Mouse (Mus musculus) c-Kit-positive CD71-negative TER-119-negative erythroid progenitor cells, embryonic 14.5 days (primary cell): Measurements from ENCODE around the gene Sulf2.

Source experiments
- DNase-seq: peaks from one replicate; pipeline ENCODE4 v3.0.0-alpha.2; 2013; ENCODE audit warnings: low read depth

The Sulf2 gene

DNA sequence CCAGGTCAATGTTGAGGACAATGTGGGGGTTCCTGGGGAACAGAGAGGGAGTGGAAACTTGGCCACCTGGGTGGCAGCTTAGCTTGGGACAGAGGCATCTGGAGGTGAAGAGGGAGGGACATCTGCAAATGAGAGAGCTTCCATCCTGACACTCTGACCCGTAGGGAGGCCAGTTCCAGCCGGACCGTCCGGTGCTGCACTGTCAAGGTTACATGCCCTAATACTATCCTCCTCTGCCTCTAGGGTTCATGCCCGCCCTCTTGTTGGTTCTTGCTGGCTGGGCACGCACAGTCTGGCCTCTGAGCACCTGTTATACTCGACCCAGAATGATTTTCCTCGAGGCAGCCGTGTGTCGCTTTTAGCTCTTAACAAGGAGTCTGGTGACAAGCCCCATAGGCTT, 69.7 kb downstream of the Sulf2 start:
- DNase-seq, result no peak

DNA sequence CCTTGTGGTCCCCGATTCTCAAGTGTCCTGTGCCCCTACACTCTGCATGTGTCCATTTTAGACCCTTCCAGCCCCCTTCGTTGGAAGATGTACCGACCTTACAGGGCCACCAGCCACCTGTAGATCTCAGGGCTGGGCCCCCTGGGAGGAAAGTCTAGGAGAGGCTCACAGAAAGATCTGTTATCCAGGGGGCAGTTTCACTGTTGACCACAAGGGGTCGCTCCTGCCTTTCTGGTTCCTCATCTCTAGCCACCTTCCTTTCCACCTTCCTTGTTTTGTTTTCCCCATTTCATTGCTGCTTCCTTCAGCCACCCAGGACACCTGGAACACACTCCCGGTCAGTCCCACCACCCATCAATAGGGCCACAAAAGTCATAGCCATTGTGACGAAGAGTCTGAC, 70.5 kb downstream of the Sulf2 start:
- peak; percentile 50 for DNase-seq

DNA sequence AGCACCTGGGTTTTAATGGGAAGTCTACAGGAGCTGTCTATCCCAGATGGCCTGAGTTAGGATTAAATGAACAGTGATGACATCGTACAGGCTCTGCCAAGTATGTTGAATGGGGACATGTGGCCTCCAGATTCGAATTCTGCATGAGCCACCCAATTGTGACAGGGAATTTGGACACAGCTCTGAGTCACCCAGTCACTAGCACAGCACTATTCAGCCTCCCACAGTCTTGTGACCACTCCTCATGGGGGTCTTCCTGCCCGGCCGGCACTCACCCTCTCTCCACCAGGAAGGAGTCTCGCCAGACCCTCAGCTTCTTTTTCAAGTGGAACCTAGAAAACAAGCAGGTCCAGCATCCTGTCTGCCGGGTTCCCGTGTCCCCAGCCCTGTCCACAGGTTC, 71.4 kb downstream of the Sulf2 start:
- no peak for DNase-seq

DNA sequence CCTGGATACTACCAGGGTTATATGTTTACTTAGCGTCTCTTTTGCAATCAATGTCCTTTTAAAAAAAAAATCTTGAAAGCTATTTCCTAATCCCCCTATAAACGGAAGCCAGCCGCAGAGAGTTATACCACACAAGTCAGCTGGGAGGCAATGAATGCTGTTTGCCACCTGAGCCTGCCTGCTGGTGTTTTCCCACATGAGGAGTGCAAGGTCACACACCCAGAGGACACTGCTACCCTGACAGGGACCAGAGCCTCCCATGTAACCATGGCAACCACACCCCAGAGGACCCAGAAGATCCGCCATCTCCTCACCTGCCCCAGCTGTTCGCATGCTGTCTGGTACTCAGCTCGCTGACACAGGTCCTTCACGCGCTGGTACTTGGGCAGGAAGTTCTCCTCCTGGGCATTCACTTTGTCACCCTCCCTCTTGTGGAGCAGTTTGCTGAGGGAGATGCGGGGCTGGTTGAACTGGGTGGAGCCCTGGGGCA, 71.9 kb downstream of the Sulf2 start:
- DNase-seq, result no peak

DNA sequence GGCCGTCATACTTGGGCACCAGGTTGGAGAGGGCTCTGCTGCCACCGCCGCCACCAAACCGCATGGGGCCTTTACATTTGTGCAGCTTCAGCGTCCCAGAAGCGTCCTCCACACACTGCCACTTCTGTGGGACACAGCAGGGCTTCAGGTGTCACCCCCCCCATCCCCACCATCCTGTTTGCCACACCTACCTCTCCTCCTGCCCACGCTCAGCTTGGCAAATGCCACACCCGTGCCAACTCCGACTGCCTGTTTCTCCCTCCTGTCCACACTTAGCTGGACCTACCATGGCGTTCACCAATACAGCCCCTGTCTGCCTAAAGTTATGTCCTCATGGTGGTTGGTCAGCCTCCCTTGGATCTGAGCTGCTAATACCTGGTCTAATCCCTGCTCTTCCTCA, 72.8 kb downstream of the Sulf2 start:
- DNase-seq, result no peak

DNA sequence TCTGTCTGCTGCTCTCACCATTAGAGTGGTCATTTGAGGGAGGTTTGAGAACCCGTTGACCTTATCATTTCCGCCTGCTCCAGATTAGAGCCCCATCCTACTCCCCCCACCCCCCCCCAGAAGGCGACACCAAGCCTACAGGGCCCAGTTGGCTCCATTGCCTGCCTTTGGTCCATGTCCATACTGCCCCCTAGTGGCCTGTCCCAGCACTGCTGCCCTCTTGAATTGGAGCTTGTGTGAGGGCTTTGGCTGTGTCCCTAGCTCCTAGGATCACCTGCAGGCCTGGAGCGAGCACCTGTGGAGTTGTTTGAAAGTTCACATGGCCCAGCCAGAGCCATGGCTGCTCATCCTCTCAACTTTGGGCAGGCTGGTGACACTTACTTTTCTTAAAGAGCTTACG, 73.3 kb downstream of the Sulf2 start:
- DNase-seq, result peak; percentile 75

DNA sequence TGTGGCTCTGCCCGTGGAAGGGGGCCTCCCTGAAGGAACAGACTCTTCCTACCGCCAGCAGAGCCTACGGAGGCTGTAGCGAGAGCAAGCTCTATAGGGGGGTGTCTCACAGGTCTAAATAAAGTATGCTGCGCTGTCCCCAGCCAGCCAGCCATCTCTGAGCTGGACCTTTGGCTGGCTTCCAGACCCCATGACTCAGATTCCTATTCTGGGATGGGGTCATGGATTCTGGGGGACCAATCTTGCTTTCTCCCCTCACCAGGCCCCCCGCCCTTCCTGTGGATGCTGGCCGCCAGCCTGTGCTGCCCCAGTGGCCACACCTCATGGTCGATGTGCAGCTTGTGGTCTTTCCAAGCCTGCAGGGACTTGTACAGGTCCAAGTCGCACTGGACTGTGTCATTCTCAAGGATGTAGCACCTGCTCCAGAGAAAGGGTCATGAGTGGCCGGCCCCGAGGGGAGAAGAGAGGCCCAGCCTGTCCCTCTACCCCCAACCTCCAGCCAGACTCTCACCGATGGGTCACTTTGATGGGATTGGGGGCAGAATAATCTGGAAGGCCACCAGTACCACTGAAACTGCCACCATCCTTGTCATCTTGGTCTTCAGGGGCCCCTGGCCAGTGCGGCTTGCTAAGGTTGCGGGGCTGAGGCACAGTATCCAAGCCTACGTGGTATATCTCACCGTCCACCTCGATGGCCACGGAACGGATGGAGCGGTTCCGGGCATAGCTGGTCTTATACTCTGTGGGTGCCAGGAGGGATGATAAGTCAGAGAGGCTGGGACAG, 74.3 kb downstream of the Sulf2 start:
- DNase-seq, result no peak

DNA sequence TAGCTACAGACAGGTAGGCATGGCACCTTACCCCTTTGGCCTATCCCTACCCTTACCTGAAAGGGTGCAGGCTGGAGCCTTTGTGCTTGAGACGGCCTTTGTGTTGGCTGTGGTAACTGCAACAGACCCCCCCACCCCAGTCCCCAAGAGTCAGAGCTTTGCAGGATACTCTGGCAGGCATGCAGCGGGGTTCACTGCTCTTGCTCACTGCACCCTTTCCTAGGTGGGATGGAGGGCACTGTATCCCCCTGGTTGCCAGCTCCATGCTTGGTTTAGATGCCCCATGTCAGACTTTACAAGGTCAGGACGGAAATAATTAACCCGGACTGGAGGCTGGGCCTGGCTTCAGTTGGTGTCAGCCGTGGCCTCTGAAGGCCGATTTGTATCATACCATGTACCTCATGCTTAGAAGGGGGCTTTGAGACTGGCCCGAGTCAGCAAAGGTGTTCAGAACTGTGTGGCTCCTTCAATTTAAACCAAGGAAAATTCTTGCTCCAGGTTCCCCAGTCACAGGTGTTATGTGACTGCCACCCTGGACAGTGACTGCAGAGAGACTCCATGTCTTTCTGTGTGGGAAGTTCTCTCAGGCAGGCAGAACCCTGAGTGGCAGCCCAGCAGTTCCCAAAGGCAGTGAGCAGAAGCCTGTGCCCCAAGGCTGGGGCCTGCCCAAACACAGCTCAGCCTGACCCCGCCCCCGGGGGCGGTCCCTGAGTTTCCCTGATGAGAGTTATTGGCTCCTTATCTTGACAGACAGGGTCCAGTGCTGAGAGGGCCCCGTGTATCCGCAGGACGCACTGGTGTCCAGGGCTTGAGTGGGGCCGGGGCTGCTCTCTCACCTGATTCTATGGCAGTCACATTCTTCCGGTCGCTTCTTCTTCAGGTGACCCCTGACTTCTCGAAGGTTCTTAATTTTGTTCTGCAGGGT, 75.2 kb downstream of the Sulf2 start:
- DNase-seq, result peak; percentile 65

DNA sequence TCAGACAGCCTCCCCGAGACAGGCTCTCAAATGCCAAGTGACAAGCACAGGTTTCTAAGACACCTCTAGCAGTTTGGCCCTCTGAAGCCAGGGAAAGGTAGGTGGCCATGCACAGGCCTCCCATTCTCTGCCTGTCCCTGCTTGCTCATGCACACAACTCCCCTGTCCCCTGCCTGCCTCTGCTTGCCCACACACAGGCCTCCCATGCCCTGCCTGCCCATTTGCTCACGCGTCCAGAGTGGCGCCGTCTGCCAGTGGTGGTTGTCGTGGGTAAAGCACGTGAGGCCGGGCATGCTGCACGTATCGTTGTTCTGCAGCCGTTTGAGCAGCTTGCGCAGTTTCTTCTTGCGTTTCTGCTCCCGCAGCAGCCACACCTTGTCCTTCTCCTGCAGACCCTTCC, 76.2 kb downstream of the Sulf2 start:
- no peak for DNase-seq

DNA sequence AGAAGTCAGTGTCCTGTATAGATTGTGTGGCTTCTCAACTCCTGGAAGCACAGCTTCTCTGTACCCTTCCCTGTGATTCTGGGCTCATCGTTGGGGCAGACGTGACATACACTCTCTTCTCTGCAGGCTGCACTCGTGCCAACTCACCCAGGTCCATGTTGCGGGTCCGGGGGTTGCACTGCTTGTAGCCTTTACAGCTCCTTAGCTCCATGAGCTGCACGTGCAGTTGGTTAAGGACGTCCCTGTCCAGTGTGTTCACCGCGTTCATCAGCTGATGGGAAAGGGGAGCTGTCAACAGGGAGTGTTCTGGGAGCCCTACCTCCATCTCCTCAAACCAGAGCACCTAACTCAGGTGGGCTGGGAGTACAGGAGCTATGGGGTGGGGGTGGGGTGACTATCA, 78.1 kb downstream of the Sulf2 start:
- no peak for DNase-seq

DNA sequence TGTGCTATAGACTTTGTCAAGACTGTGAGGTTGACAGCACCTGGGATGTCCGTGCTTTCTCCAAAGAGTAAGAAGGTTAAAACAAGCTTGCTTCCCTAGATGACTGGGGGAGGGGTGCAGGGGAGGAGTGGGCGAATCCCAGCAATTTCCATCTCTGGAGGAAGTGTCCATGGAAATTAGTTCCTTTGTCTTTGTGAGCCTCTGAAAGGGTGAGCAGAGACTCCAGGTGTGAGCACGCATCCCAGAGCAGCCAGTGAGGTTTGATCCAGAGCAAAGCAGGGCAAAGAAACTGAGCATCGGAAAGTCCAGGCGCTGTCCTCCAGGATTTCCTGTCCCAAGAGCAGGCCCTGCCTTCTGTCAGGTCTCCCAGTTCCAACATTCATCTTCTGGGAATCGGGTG, 81.1 kb downstream of the Sulf2 start:
- no peak for DNase-seq

DNA sequence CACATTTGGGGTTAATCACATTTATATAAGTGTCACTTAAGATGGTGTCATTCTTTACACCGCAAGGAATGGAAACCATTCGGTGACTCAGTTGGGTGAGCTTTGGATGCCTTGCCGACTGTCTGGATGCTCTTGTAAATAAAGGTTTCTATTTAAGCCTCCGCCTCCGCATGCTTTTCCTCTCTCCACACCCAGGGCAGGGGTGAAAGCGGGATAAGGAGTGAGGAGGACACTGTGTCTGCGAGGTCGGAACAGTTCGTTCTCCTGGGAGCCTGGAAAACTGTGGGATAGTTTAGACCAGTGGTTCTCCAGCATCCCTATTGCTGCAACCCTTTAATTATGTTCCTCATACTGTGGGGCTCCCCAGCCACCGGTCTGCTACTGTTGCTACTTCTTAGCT, 82.4 kb downstream of the Sulf2 start:
- no peak for DNase-seq

DNA sequence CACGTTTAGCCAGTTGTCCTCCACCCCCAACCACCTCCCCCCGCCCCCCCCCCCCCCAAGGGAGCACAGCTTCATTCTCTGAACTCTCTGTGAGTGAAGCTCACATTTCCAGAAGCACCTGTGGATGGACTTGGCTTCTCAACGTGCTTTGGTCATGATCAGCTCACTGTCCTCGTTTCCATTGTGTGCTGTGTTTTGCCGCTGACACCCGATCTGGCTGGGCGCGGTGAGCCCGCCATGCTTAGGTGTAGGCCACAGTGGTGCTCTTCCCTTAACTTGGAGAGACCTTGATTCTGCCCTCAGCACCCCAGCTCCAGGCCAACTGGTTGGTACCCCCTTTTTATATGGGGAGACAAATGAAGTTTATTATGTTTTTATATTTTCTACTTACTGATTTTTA, 83.6 kb downstream of the Sulf2 start:
- no peak for DNase-seq

DNA sequence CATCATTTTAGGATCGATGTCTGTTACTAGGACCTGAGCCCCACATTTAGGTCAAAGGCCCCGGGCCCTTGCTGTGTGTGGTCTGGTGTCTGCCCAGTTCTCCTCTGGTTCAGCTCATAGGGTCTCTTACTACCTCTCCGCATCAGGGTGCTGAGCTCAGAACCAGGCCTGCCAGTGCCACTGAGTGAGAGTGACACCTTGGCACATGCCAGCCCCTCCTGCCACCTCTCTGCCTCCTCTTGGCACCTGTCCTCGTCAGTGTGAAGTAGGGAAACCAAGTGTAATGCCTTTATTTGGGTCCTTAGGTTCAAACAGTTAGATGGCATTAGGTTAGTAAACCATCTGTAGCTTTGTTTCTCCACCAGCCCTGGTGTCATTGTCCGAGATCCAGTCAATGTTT, 84.0 kb downstream of the Sulf2 start:
- DNase-seq, result no peak

DNA sequence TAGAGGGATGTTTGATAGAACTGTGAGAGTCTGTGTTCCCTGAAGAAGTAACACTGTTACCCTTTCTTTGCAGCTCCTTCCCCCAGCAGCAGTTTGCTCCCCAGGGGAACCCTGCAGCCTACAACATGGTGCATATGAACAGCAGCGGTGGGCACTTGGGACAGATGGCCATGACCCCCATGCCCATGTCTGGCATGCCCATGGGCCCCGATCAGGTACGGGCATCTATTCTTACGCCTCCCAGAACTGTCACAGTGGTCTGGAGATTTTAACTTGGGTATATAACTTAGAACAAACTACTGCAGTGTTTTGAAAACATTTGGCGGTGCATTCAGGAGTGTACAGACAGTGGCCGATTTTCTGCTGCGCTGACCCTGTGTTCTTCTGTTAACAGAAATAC, 85.7 kb downstream of the Sulf2 start:
- no peak for DNase-seq

DNA sequence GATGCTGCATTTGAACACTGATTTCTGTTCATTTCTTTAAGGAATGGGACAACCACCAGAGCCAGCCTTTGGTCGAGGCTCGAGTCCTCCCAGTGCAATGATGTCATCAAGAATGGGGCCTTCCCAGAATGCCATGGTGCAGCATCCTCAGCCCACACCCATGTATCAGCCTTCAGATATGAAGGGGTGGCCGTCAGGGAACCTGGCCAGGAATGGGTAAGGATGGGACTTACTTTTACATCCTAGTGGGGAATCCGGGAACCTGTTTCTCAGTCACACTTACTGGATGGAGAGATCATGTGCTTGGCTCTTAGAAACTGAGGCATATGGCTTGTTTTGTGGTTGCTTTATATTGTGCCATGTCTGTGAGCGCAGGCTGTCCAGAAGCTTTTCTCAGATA, 86.3 kb downstream of the Sulf2 start:
- DNase-seq, result no peak

DNA sequence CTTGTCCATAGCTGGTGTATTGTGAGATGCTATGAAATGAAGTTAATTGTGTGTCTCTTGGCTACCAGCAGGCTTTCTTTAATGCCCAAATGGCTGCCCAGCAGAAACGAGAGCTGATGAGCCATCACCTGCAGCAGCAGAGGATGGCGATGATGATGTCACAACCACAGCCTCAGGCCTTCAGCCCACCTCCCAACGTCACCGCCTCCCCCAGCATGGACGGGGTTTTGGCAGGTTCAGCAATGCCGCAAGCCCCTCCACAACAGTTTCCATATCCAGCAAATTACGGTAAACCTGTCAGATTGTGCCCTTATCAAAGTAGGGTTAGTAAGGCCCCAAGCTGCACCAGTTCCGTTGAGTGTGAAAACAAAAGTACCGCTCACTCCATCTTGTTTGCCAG, 87.2 kb downstream of the Sulf2 start:
- DNase-seq, result no peak

DNA sequence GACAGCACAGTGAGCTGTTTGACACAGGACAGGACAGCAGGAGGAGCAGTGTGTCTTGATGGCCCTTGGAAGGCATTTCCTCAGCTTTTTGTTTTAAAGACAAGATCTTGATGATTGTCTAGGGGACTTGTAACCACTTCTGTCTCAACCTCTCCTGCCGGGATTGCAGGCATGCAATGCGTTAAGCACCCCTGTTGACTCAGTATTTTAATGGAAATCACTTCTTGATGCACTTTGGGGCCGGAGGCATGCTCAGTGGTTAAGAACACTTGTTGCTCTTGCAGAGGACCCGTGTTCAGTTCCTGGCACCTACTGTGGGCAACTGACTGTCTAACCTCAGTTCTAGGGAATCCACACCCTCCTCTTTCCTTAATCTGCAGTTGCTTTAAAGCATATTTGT, 89.0 kb downstream of the Sulf2 start:
- DNase-seq, result no peak

DNA sequence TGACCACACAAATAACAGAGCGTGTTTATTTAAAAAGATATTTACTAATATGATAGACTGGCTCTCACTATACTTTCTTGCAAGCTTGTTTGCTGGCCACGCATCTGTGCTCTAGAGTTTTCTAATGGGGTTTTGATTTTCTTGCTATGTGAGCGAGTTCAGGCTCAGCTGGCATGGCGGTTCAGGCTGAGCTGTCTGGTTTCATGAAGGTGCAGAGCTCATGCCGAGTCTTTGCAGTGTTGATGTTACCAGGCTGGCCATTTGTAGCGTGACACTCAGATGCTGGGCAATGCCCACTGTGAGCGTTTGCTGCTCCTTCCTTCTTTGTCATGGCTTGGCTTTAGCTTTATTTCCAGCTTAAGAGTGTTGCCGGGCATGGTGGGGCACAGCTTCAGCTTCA, 93.0 kb downstream of the Sulf2 start:
- no peak for DNase-seq

DNA sequence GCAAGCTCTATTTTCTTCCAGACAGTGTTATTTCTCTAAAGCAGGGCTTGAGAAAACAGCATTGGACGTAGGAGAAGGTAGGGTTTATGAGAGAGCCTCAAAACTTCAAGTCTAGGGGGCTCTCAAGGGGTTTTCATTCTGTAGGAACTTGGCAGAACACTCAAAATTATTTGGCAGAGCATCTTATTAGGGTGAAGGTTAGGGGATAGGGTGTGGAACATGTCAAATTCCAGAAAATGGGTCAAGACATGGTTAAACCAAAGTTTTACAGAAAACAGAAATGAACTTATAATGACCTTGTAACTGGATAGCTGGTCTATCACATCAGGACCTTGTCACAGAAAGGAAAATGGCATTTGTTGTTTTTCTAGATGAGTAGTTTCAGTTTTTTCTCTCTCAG, 93.5 kb downstream of the Sulf2 start:
- DNase-seq, result no peak

DNA sequence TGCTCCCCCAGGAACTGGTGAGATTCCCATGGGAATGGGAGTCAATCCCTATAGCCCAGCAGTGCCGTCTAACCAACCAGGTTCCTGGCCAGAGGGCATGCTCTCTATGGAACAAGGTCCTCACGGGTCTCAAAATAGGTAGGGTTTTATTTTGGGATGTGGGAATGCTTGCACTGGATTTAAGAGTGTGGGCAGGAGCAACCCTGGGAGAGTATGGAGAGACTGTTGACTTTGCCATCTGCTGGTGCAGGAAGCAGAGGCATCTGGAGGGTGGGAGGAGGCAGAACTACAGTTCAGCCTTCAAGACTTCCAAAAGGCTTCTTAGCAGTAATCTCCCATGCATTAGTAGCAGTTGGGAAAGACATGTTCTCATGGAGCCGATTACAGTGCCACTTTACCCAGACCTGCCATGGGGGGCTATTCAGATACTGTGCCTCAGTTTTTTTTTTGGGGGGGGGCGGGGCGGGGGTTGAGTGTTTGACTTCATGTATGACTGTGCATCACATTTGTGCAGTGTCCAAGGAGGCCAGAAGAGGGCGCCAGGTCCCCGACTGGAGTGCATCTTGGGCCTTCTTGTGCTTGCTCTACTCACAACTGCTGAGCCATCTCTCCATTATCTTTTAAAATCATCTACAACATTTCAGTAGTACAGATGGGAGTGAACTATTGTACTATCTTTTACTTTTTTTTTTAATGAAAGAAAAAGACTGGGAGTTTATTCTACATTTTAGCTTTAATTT, 95.6 kb downstream of the Sulf2 start:
- no peak for DNase-seq

DNA sequence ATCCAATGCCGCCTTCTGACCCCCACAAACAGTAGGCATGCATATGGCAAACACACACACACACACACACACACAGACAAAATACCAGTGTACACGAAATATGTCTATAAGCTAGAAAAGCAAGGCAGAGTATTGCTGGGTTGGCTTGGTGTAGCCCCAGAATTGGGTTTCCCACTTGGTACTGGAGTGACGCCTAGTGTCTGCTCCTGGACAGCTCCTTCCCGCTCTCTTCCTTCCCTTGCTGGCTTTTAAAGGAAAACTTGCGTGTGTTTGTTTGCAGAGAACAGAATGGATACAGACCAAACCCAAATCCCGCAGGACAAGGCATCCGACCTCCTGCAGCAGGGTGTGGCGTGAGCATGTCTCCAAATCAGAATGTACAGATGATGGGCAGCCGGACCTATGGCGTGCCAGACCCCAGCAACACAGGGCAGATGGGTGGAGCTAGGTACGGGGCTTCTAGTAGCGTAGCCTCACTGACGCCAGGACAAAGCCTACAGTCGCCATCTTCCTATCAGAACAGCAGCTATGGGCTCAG, 101.4 kb downstream of the Sulf2 start:
- DNase-seq, result no peak
